Mouse (Mus musculus) stomach, postnatal 0 days (tissue): ENCODE data around the gene Sh2d6. TPM values are rescaled to one million over a fixed set of nuclear protein-coding genes. Genes with fewer than 3 reads are reported as not detected.

Experiments
- ATAC-seq: fragments of 200-750 bp; cut with Nextera tagmentation; 2 replicates; pipeline ENCODE4 v1.8.0; 2017; ENCODE audit not compliant: low FRiP score, low TSS enrichment
- DNase-seq: peaks from one replicate; pipeline ENCODE4 v3.0.0-alpha.2; 2016; ENCODE audit warnings: low spot score
- H3K27ac ChIP-seq: fragments of 300-500 bp; sonication (generic); replicated peaks from 2 replicates; pipeline ENCODE4 v1.5.1; 2014; ENCODE audit warnings: mild to moderate bottlenecking, control low read depth
- H3K27me3 ChIP-seq: fragments of 300-500 bp; sonication (generic); 2 replicates; pipeline ENCODE4 v1.6.1; 2014; ENCODE audit warnings: low read length; ENCODE audit not compliant: control insufficient read depth, insufficient read depth
- H3K36me3 ChIP-seq: fragments of 300-500 bp; sonication (generic); 2 replicates; pipeline ENCODE4 v1.6.1; 2014; ENCODE audit warnings: low read length, mixed read lengths; ENCODE audit not compliant: control insufficient read depth, insufficient read depth
- H3K4me1 ChIP-seq: fragments of 300-500 bp; sonication (generic); replicated peaks from 2 replicates; pipeline ENCODE4 v1.6.1; 2014; ENCODE audit warnings: antibody characterized with exemption; ENCODE audit not compliant: control insufficient read depth, insufficient read depth
- H3K4me2 ChIP-seq: fragments of 300-500 bp; sonication (generic); replicated peaks from 2 replicates; pipeline ENCODE4 v1.6.1; 2014; ENCODE audit warnings: low read depth, mild to moderate bottlenecking, control low read depth, moderate library complexity
- H3K4me3 ChIP-seq: fragments of 300-500 bp; sonication (generic); 2 replicates; pipeline ENCODE4 v1.5.1; 2014; ENCODE audit warnings: low read depth, low read length, control low read depth
- H3K9ac ChIP-seq: fragments of 300-500 bp; sonication (generic); 2 replicates; pipeline ENCODE4 v1.6.1; 2014; ENCODE audit warnings: mild to moderate bottlenecking, low read length, control low read depth, mixed read lengths
- H3K9me3 ChIP-seq: fragments of 300-500 bp; sonication (generic); 2 replicates; pipeline ENCODE4 v1.6.1; 2016; ENCODE audit warnings: low read length; ENCODE audit not compliant: control insufficient read depth
- CTCF ChIP-seq: IDR thresholded peaks from 2 replicates; pipeline ENCODE4 v1.5.1; 2016; ENCODE audit warnings: antibody characterized with exemption, low read depth, mild to moderate bottlenecking, moderate library complexity
- EP300 ChIP-seq: optimal IDR thresholded peaks from 2 replicates; pipeline ENCODE3; 2016; ENCODE audit warnings: antibody characterized with exemption
- WGBS: fragments of 180-500 bp; shearing (Covaris S2); extraction: QIAGEN DNeasy Blood & Tissue Kit; methylation state at CpG from one replicate; pipeline ENCODE4 v1.1.7; 2014; 5-methylcytosine and 5-hydroxymethylcytosine counted together
- polyA plus RNA-seq: library from polyadenylated mRNA; unstranded; fragments of >200 nt; fragmentation: Nextera tagmentation; extraction: Ambion mirVana; gene quantifications from 2 replicates; pipeline ENCODE4 v1.2.1, GENCODE M21; 2015

Gene Sh2d6
- polyA plus RNA-seq, 1 experiment from 2014 or later: 0.21 TPM

GRCm38 (mm10) chr6:72550025-72550424, 28.5 kb upstream of the Sh2d6 start:
- WGBS: 63% methylated on average over 6 of the region's 6 CpGs
- Histone ChIP-seq H3K4me1 (0 out of 2 replicates have a peak, but pooled peaks cover 8% of the 10 kb centered on the region), H3K27ac (peak overlapping the region; percentile 83), H3K36me3 (no peaks in the 10 kb centered on the region), H3K27me3 (no peaks in the 10 kb centered on the region), H3K4me2 (peak overlapping the region; percentile 40; the same call in 1 of the 2 replicates), H3K9ac (no peak overlapping the region), H3K9me3 (no peaks in the 10 kb centered on the region), H3K4me3 (no peak overlapping the region)
- TF ChIP-seq CTCF (no peak), EP300 (no peak)
- DNase-seq (no peak), ATAC-seq (no peak)

DNA sequence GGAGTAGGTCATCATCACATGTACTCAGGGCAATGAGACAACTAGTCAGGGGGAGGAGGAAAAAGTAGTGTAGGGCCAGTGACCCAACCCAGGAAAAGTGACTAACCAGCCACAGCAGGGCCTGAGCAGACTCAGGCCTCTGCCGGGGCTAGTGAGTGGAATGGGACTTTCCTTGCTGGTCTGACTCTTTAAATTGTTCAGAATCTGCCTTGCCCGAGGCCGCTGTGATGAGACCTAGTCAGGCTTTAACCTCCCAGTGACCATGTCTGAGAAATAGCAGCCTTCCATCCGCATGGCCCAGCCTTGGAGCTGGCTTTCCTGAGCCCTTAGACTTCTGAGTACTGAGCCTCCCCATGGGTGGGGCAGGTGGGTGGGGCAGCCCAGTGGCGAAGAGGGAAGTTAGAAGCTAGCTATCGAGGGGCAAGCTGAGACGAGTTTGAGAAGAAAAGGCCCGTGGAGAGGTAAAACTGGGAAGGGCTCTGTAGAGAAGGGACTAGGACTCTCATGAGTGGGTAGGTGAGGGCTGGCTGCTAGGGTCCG, 27.6 kb upstream of the Sh2d6 start:
- peak overlapping the region; percentile 83 for H3K27ac ChIP-seq
- H3K9ac ChIP-seq: 0 out of 2 replicates have a peak overlapping the region, but pooled peaks have one; percentile 13
- DNase-seq (peak; percentile 79), ATAC-seq (peak; percentile 55)
- TF ChIP-seq EP300: no peak
- no peak for TF ChIP-seq CTCF
- H3K27me3 ChIP-seq: no peaks in the 10 kb centered on the region
- H3K4me3 ChIP-seq: no peak overlapping the region
- WGBS: 35% methylated on average over 9 of the region's 9 CpGs
- 0 out of 2 replicates have a peak, but pooled peaks cover 8% of the 10 kb centered on the region for H3K4me1 ChIP-seq
- peak overlapping the region; percentile 40 for H3K4me2 ChIP-seq
- no peaks in the 10 kb centered on the region for H3K36me3 ChIP-seq
- no peaks in the 10 kb centered on the region for H3K9me3 ChIP-seq

DNA sequence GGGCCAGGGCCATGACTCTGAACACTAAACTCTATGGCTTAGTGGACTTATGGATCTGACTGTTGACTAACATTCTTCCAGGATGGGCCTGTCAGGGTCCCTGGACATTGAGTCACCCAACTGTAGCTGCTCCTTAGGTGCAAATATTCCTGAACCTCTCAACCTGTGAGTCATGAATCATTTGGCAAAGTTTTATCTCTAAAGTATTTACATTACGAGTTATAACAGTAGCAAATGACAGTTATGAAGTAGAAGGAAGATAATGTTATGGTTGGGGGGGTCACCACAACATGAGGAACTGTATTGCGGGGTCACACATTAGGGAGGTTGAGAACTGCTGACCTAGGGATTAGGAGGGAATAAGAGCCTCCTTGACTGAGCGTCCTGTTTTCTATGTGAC, 26.4 kb upstream of the Sh2d6 start:
- WGBS: 41% methylated on average over 3 of the region's 3 CpGs
- Histone ChIP-seq H3K9me3 (no peaks in the 10 kb centered on the region), H3K4me2 (no peak overlapping the region), H3K9ac (no peak overlapping the region), H3K36me3 (no peaks in the 10 kb centered on the region), H3K27me3 (no peaks in the 10 kb centered on the region), H3K4me1 (0 out of 2 replicates have a peak, but pooled peaks cover 5% of the 10 kb centered on the region), H3K27ac (no peak overlapping the region), H3K4me3 (no peak overlapping the region)
- DNase-seq (no peak), ATAC-seq (no peak; the same call in 1 of the 2 replicates)
- TF ChIP-seq CTCF (no peak), EP300 (no peak)

GRCm38 (mm10) chr6:72547121-72547520, 25.6 kb upstream of the Sh2d6 start:
- H3K4me2 ChIP-seq: no peak overlapping the region
- H3K36me3 ChIP-seq: no peaks in the 10 kb centered on the region
- H3K9me3 ChIP-seq: no peaks in the 10 kb centered on the region
- 0 out of 2 replicates have a peak, but pooled peaks cover 5% of the 10 kb centered on the region for H3K4me1 ChIP-seq
- no peak overlapping the region for H3K4me3 ChIP-seq
- TF ChIP-seq EP300 (no peak), CTCF (peak; percentile 52)
- DNase-seq (no peak), ATAC-seq (no peak)
- no peak overlapping the region for H3K9ac ChIP-seq
- H3K27ac ChIP-seq: no peak overlapping the region
- H3K27me3 ChIP-seq: no peaks in the 10 kb centered on the region
- WGBS: 97% methylated on average over 2 of the region's 2 CpGs

DNA sequence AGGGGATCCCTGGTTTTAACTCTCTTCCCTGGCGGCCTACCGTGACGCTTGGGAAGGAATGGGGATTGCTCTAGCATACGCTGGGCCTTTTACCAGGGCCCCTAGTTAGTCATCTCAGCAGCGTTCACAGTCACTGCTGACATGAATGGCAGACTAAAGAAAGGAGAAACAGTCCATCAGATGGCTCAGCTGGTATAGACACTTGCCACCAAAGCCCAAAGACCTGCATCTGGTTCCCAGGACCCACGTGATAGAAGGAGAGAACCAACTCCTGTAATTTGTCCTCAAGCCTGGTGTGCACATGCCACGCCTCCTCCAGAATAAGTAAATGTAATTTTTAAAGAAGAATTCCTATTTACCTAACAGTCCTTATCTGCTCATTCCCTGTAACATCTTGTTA, 23.9 kb upstream of the Sh2d6 start:
- no peak overlapping the region for H3K4me3 ChIP-seq
- no peaks in the 10 kb centered on the region for H3K27me3 ChIP-seq
- DNase-seq: no peak
- no peak overlapping the region for H3K9ac ChIP-seq
- 0 out of 2 replicates have a peak, but pooled peaks cover 5% of the 10 kb centered on the region for H3K4me1 ChIP-seq
- H3K27ac ChIP-seq: no peak overlapping the region
- no peak for ATAC-seq
- no peak overlapping the region; the same call in 1 of the 2 replicates for H3K4me2 ChIP-seq
- H3K36me3 ChIP-seq: no peaks in the 10 kb centered on the region
- TF ChIP-seq CTCF (no peak), EP300 (no peak)
- WGBS: 66% methylated on average over 7 of the region's 7 CpGs
- H3K9me3 ChIP-seq: no peaks in the 10 kb centered on the region

- no peaks in the 10 kb centered on the region for H3K27me3 ChIP-seq
- no peaks in the 10 kb centered on the region for H3K9me3 ChIP-seq
- peak; percentile 71 for ATAC-seq
- 0 out of 2 replicates have a peak, but pooled peaks cover 2% of the 10 kb centered on the region for H3K4me1 ChIP-seq
- peak within 1 kb of the TSS; percentile 50 for H3K4me3 ChIP-seq
- H3K27ac ChIP-seq: peak within 1 kb of the TSS; percentile 86
- H3K9ac ChIP-seq: peak within 1 kb of the TSS; percentile 79
- TF ChIP-seq CTCF (no peak), EP300 (no peak)
- peak within 1 kb of the TSS; percentile 65 for H3K4me2 ChIP-seq
- H3K36me3 ChIP-seq: no peaks in the 10 kb centered on the region
- DNase-seq: peak; percentile 78
- WGBS: 3% methylated on average over 23 of the region's 23 CpGs
Measured at GRCm38 (mm10) chr6:72544283-72544987, 22.9 kb upstream of the Sh2d6 start, which contains the start of gene Capg. Capg (plus strand) TSS chr6:72544391.
